Mouse (Mus musculus): ENCODE results near the gene Shpk.

GRCm38 (mm10) chr11:73172186-73172585 is 27.1 kb upstream of the Shpk start:
- no peak for TF ChIP-seq CTCF (IDR thresholded peaks at IDR 0.05; ENCODE audit: low read depth)
- TF ChIP-seq EP300 (IDR thresholded peaks at IDR 0.05; ENCODE audit: low read depth) = no peak

All from liver, embryonic 14.5 days (tissue).